Mouse (Mus musculus) kidney, embryonic 16.5 days (tissue): ENCODE results near the gene Gm36210. TPM values are rescaled to one million over a fixed set of nuclear protein-coding genes. Genes with fewer than 3 reads are reported as not detected.

Source experiments
- ATAC-seq: fragments of 200-750 bp; cut with Nextera tagmentation; 2 replicates; pipeline ENCODE4 v1.8.0; 2017; ENCODE audit warnings: moderate TSS enrichment; ENCODE audit not compliant: low FRiP score, low TSS enrichment
- H3K27ac ChIP-seq: fragments of 300-500 bp; sonication (generic); 2 replicates; pipeline ENCODE4 v1.5.1; 2014; ENCODE audit warnings: low read length
- H3K27me3 ChIP-seq: fragments of 300-500 bp; sonication (generic); 2 replicates; pipeline ENCODE4 v1.6.1; 2014; ENCODE audit warnings: low read length, control low read depth, mixed read lengths; ENCODE audit not compliant: insufficient read depth
- H3K36me3 ChIP-seq: fragments of 300-500 bp; sonication (generic); 2 replicates; pipeline ENCODE4 v1.6.1; 2014; ENCODE audit warnings: low read length, control low read depth, mixed read lengths; ENCODE audit not compliant: insufficient read depth
- H3K4me1 ChIP-seq: fragments of 300-500 bp; sonication (generic); 2 replicates; pipeline ENCODE4 v1.6.1; 2014; ENCODE audit warnings: low read length, control low read depth, mixed read lengths; ENCODE audit not compliant: insufficient read depth
- H3K4me2 ChIP-seq: fragments of 300-500 bp; sonication (generic); replicated peaks from 2 replicates; pipeline ENCODE4 v1.6.1; 2014; ENCODE audit warnings: low read depth, low read length
- H3K4me3 ChIP-seq: fragments of 300-500 bp; sonication (generic); 2 replicates; pipeline ENCODE4 v1.5.1; 2014; ENCODE audit warnings: mild to moderate bottlenecking, low read length
- H3K9ac ChIP-seq: fragments of 300-500 bp; sonication (generic); replicated peaks from 2 replicates; pipeline ENCODE4 v1.6.1; 2014; ENCODE audit warnings: low read length
- H3K9me3 ChIP-seq: fragments of 300-500 bp; sonication (generic); 2 replicates; pipeline ENCODE4 v1.6.1; 2016; ENCODE audit warnings: low read length, control low read depth
- WGBS: fragments of 180-500 bp; shearing (Covaris S2); extraction: QIAGEN DNeasy Blood & Tissue Kit; methylation state at CpG from one replicate; pipeline ENCODE4 v1.1.7; 2014; 5-methylcytosine and 5-hydroxymethylcytosine counted together
- polyA plus RNA-seq: library from polyadenylated mRNA; unstranded; fragments of >200 nt; fragmentation: Nextera tagmentation; extraction: Ambion mirVana; gene quantifications from 2 replicates; pipeline ENCODE4 v1.2.1, GENCODE M21; 2015

Gene Gm36210
- polyA plus RNA-seq, 1 experiment from 2014 or later = not detected

- H3K27ac ChIP-seq = no peak overlapping the region
- no peak overlapping the region for H3K9ac ChIP-seq
- H3K27me3 ChIP-seq = no peaks in the 10 kb centered on the region
- H3K4me1 ChIP-seq = no peaks in the 10 kb centered on the region
- H3K4me3 ChIP-seq = no peak overlapping the region
- 84% methylated on average over 9 of the region's 9 CpGs for WGBS
- no peaks in the 10 kb centered on the region for H3K9me3 ChIP-seq
- no peak for ATAC-seq
- H3K36me3 ChIP-seq = no peaks in the 10 kb centered on the region
- no peak overlapping the region for H3K4me2 ChIP-seq
Measured at GRCm38 (mm10) chr7:4856508-4856907, 49.8 kb downstream of the Gm36210 start.

DNA sequence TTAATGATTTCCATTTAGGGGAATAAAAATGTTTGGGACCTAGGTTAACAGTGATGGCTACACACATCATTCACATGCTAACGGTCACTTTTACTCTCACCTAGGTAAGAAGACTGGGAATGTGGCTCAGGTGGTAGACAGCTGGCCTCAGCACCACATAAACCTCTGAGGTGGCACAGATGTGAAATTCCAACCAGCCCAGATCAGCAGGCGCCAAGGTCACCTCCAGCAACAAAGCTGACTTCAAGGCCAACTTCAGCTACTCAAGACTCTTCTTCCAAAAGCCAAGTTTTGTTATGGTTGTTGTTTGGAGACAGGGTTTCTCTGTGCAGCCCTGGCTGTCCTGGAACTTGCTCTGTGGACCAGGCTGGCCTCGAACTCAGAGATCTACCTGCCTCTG is 52.7 kb downstream of the Gm36210 start:
- no peaks in the 10 kb centered on the region for H3K9me3 ChIP-seq
- H3K9ac ChIP-seq = no peak overlapping the region
- no peaks in the 10 kb centered on the region for H3K4me1 ChIP-seq
- WGBS = 80% methylated on average over 3 of the region's 3 CpGs
- H3K4me2 ChIP-seq = no peak overlapping the region
- no peak overlapping the region for H3K27ac ChIP-seq
- H3K4me3 ChIP-seq = no peak overlapping the region
- ATAC-seq = no peak
- H3K27me3 ChIP-seq = no peaks in the 10 kb centered on the region
- no peaks in the 10 kb centered on the region for H3K36me3 ChIP-seq

DNA sequence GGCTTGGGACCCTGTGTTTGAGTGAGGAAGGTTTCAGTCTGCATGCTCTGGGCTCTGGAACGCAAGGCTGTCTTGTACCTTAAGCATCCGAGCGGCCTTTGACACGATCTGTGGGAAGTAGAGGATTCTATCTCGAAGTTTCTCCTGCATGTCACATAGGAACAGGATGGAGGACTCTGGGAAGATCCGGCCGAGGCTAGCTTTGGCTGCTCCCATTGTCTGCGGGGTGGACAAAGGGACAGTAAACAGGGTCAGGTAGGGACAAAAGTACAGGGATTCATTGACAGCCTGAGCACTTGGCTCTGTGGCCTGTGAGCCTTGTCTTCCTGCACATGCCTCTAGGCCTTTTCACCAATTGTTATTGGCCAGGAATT is 55.0 kb downstream of the Gm36210 start:
- H3K36me3 ChIP-seq = no peaks in the 10 kb centered on the region
- H3K4me3 ChIP-seq = no peak overlapping the region
- no peaks in the 10 kb centered on the region for H3K9me3 ChIP-seq
- 73% methylated on average over 8 of the region's 8 CpGs for WGBS
- no peak overlapping the region for H3K4me2 ChIP-seq
- no peak overlapping the region for H3K27ac ChIP-seq
- H3K9ac ChIP-seq = no peak overlapping the region
- ATAC-seq = no peak
- H3K27me3 ChIP-seq = peaks cover under 1% of the 10 kb centered on the region; the same call in 1 of the 2 replicates
- H3K4me1 ChIP-seq = no peaks in the 10 kb centered on the region

DNA sequence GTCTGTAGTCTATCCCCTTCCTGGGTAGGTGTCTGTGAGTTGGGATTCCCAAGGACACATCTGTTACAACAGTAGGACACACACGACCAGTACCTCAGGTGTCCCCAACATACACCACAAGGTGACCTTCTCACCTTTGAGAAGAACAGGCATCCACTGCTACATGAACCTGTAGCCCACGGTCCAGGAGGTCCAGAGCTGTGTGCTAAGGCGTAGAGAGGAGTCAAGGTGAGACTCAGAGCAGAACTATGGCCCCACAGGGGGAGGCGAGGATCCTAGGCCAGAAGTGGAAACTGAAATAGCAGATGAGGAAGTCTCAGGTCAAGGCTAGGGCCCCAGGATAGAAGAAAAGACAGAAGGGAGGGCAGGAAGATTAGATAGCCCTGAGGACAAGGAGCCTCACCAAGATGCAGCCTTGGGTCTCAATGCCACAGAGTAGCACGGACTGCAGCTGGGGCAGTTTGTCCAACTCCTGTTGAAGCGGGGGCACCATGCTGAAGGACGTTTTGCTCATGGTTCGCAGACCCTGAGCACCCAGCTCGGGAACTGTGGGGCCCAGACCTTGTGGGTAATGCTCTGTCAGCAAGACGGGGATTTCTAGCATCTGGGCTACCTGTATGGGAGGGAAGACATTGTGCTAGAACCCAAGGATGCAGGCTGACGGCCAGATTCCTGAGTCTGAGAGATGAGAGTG is 55.5 kb downstream of the Gm36210 start:
- Histone ChIP-seq H3K4me2 (no peak overlapping the region), H3K9me3 (no peaks in the 10 kb centered on the region), H3K36me3 (no peaks in the 10 kb centered on the region), H3K9ac (no peak overlapping the region), H3K4me1 (no peaks in the 10 kb centered on the region), H3K27me3 (peaks cover 6% of the 10 kb centered on the region; the same call in 1 of the 2 replicates), H3K27ac (no peak overlapping the region), H3K4me3 (no peak overlapping the region)
- 75% methylated on average over 11 of the region's 11 CpGs for WGBS
- no peak for ATAC-seq

- H3K36me3 ChIP-seq = no peaks in the 10 kb centered on the region
- H3K4me1 ChIP-seq = peaks cover 4% of the 10 kb centered on the region; the same call in 1 of the 2 replicates
- H3K27me3 ChIP-seq = peaks cover 19% of the 10 kb centered on the region
- H3K9me3 ChIP-seq = no peaks in the 10 kb centered on the region
- no peak overlapping the region for H3K27ac ChIP-seq
- H3K9ac ChIP-seq = no peak overlapping the region
- no peak overlapping the region for H3K4me3 ChIP-seq
- ATAC-seq = no peak
- 52% methylated on average over 9 of the region's 9 CpGs for WGBS
- no peak overlapping the region for H3K4me2 ChIP-seq
Measured at GRCm38 (mm10) chr7:4849372-4849771, 56.9 kb downstream of the Gm36210 start.

Other genes with a start within 250 kb of the Gm36210 start
- gene Ppp6r1, start 247.5 kb downstream of the Gm36210 start, polyA plus RNA-seq = 3.2 and 5.2 TPM in 2 replicates
- gene Hspbp1, start 221.4 kb downstream of the Gm36210 start, polyA plus RNA-seq = 114 and 118 TPM in 2 replicates
- 1.2 and 1.3 TPM in 2 replicates for gene Brsk1, start 215.9 kb downstream of the Gm36210 start, polyA plus RNA-seq
- 0.07 and 0.08 TPM in 2 replicates for gene Tmem150b, start 181.3 kb downstream of the Gm36210 start, polyA plus RNA-seq
- 99.3 and 104 TPM in 2 replicates for gene Kmt5c, start 166.4 kb downstream of the Gm36210 start, polyA plus RNA-seq
- gene Cox6b2, start 153.4 kb downstream of the Gm36210 start, polyA plus RNA-seq = 71.2 and 71.4 TPM in 2 replicates
- not detected in 2 replicates for gene Fam71e2, start 135.2 kb downstream of the Gm36210 start, polyA plus RNA-seq
- gene Il11, start 123.7 kb downstream of the Gm36210 start, polyA plus RNA-seq = 0.17 and 0.42 TPM in 2 replicates
- 0.57 and 0.97 TPM in 2 replicates for gene Tmem190, start 123.6 kb downstream of the Gm36210 start, polyA plus RNA-seq
- gene Tmem238, start 116.9 kb downstream of the Gm36210 start, polyA plus RNA-seq = 12.5 and 14.3 TPM in 2 replicates
- gene Rpl28, start 113.6 kb downstream of the Gm36210 start, polyA plus RNA-seq = 315 and 357 TPM in 2 replicates
- 355 and 360 TPM in 2 replicates for gene Ube2s, start 93.9 kb downstream of the Gm36210 start, polyA plus RNA-seq
- gene Shisa7, start 61.8 kb downstream of the Gm36210 start, polyA plus RNA-seq = 0.84 and 1.1 TPM in 2 replicates
- gene Isoc2b, start 36.3 kb downstream of the Gm36210 start, polyA plus RNA-seq = 9.2 and 9.7 TPM in 2 replicates
- 1.2 and 1.4 TPM in 2 replicates for gene Isoc2a, start 29.4 kb downstream of the Gm36210 start, polyA plus RNA-seq
- 3.6 and 4.2 TPM in 2 replicates for gene Zfp628, start 8.7 kb upstream of the Gm36210 start, polyA plus RNA-seq
- 5.8 and 6.2 TPM in 2 replicates for gene Nat14, start 15.5 kb upstream of the Gm36210 start, polyA plus RNA-seq
- gene Ssc5d, start 19.3 kb upstream of the Gm36210 start, polyA plus RNA-seq = 2.3 and 2.8 TPM in 2 replicates
- 0.26 and 0.41 TPM in 2 replicates for gene Sbk2, start 57.9 kb upstream of the Gm36210 start, polyA plus RNA-seq
- not detected in 2 replicates for gene Sbk3, start 64.7 kb upstream of the Gm36210 start, polyA plus RNA-seq
- gene Zfp579, start 89.6 kb upstream of the Gm36210 start, polyA plus RNA-seq = 31.3 and 40.5 TPM in 2 replicates
- gene Zfp524, start 107.9 kb upstream of the Gm36210 start, polyA plus RNA-seq = 14.4 and 15.2 TPM in 2 replicates
- gene Fiz1, start 108.2 kb upstream of the Gm36210 start, polyA plus RNA-seq = 41.9 and 44.2 TPM in 2 replicates
- gene Gm44973, start 109.0 kb upstream of the Gm36210 start, polyA plus RNA-seq = 1.7 and 1.9 TPM in 2 replicates
- gene Zfp865, start 113.9 kb upstream of the Gm36210 start, polyA plus RNA-seq = 6.6 and 7.6 TPM in 2 replicates
- gene Ccdc106, start 114.0 kb upstream of the Gm36210 start, polyA plus RNA-seq = 27.1 and 30.3 TPM in 2 replicates
- 1.3 TPM in 1 of 2 replicates, not detected in the other for gene 4632433K11Rik, start 127.6 kb upstream of the Gm36210 start, polyA plus RNA-seq
- gene Zfp784, start 131.9 kb upstream of the Gm36210 start, polyA plus RNA-seq = 8.1 and 8.2 TPM in 2 replicates
- gene Zfp580, start 145.0 kb upstream of the Gm36210 start, polyA plus RNA-seq = 35.0 and 44.0 TPM in 2 replicates
- 136 and 139 TPM in 2 replicates for gene U2af2, start 155.6 kb upstream of the Gm36210 start, polyA plus RNA-seq
- gene Epn1, start 173.7 kb upstream of the Gm36210 start, polyA plus RNA-seq = 64.9 and 66.6 TPM in 2 replicates
- gene Rfpl4, start 210.4 kb upstream of the Gm36210 start, polyA plus RNA-seq = not detected in 2 replicates
- gene Rasl2-9, start 219.4 kb upstream of the Gm36210 start, polyA plus RNA-seq = 0.23 and 0.69 TPM in 2 replicates
- gene Vmn1r55, start 243.2 kb upstream of the Gm36210 start, polyA plus RNA-seq = not detected in 2 replicates